Mouse (Mus musculus) right cerebral cortex, postnatal 25 days (tissue): ENCODE data around the gene Cdkn1b.

Experiments
- DNase-seq: peaks from one replicate; pipeline ENCODE4 v3.0.0; 2022

The Cdkn1b gene

DNA sequence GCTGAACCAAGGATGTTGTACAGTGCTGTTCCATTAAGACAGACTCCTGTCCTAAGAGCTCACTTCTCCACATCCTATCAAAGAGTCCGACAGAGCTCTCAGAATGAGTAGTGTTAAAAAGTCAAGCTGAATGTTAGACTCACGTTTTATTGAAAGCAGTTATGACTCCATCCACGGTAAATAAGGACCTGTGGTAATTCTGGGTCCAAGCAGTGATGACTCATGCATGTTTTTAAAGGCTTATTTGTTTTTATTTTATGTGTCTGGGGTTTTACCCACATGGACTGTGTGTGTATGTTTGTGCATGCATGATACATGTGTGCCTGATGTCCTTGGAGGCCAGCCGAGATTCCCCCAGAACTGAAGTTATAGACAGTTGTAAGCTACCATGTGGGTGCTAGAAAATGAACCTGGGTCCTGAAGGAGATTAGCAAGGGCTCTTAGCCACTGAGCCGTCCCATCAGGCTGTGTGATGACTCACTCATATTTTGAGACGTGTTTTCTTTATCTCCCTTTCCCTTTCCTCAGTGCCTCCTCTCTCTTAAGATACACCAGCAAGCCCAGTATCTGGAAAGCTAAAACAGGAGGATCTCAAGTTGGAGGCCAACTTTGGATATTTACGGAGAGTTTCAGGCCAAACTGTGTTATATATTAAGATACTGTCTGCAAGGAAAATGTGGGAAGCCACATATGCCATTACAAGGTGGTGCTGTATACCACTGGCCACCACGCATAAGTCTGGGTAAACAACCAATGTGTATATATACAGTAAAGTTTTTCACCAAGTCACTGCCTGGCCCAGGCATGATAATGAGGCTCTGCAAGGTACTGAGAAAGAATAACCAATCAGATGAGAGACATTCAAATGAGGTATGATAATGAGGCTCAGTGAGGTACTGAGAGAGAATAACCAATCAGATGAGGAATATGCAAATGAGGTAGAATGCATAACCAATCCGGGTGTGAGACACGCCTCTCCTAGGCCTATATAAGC lies 16.0 kb upstream of the Cdkn1b start:
- no peak for DNase-seq

GRCm38 (mm10) chr6:134905811-134906210 lies 14.4 kb upstream of the Cdkn1b start:
- no peak for DNase-seq

GRCm38 (mm10) chr6:134914523-134914922 lies 5.7 kb upstream of the Cdkn1b start:
- no peak for DNase-seq

DNA sequence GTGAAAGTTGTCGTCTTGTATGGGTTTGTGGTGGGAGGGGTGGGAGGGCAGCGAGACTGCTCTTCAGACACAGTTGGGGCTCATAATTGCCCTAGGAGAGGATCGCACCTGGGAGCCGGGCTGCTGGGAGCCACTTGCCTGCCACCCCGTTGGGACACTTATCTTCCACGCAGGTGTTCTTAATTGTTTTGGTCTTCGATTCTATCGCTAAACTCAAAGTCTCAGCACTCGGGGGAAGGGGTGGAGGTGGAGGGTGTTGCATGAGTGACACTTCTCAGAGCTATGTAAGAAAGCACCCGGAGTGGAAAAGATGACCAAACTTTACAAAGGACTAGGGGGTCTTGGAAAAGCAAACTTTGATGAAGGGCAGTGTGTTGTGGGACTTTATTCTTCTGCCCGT lies 3.6 kb upstream of the Cdkn1b start:
- no peak for DNase-seq

DNA sequence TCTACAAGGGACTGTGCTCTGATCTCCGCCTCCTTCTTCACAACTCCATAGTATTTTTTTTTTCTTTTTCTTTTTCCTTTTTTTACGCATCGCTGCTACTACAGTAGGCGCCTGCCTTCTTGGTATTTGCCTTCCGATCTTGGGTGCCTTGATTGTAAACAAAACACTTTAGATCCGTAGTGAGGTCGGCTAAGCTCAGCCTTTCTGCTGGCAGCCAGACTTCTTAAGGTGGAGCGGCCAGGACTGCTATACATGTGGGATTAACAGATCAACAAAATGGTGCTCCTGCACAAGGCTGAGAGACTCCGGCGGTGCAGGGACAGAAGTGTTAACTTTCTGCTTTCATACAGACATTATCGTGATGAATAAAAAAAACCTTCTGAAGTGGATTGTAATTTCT lies 3.1 kb upstream of the Cdkn1b start:
- DNase-seq = peak; percentile 19

DNA sequence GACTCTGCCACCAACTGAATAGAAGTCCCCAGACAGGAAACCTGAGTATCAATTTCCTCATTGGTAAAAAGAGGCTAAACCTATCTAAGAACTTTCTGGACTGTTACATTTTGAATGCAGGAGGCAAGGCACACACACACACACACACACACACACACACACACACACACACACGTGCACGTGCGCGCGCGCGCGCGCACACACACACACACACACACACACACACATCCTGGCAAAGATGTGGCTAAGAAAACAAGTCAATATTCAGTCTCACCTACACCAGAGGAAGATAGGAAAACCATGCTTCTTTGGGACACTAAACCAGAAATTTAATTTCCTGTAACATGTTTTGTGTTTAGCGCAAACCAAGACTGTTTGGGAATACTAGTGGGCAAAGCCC lies 1.4 kb upstream of the Cdkn1b start:
- DNase-seq = no peak

- no peak for DNase-seq
Observed at GRCm38 (mm10) chr6:134919511-134920189, 551 bp upstream of the Cdkn1b start.

GRCm38 (mm10) chr6:134921014-134921694 lies 953 bp downstream of the Cdkn1b start:
- peak; percentile 59 for DNase-seq

GRCm38 (mm10) chr6:134921695-134922510 lies 1.7 kb downstream of the Cdkn1b start:
- DNase-seq = peak; percentile 17

DNA sequence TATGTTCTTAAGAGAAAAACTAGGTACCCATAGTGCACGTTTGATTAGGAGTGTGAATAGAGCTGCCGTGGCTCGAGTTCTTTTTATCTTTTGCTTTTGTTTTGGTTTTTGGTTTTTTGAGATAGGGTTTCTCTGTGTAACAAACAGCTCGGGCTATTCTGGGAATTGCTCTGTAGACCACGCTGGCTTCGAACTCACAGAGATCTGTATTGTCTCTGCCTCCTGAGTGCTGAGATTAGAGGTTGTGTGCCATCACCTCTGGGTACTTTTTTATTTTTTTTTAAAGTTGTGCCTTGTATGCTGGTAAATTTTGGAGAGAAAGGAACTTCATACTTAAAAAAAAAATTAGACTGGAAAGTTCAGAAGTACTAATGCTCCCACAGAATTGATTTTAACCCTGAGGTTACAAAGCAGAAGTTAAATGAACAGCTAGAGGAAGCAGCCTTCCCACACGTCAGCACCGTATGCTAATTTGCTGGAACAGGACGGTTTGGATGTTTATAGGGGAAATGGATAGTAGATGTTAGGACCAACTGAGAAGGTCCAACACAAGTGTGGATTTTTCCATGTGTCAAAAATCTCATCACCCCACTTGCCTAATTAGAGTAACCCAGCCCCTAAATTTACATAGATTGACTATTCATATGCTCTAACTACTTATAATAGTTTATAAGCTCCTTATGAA lies 2.5 kb downstream of the Cdkn1b start:
- no peak for DNase-seq

- DNase-seq = no peak
Observed at GRCm38 (mm10) chr6:134923670-134924069, 3.5 kb downstream of the Cdkn1b start.

GRCm38 (mm10) chr6:134924262-134924661 lies 4.1 kb downstream of the Cdkn1b start:
- no peak for DNase-seq

DNA sequence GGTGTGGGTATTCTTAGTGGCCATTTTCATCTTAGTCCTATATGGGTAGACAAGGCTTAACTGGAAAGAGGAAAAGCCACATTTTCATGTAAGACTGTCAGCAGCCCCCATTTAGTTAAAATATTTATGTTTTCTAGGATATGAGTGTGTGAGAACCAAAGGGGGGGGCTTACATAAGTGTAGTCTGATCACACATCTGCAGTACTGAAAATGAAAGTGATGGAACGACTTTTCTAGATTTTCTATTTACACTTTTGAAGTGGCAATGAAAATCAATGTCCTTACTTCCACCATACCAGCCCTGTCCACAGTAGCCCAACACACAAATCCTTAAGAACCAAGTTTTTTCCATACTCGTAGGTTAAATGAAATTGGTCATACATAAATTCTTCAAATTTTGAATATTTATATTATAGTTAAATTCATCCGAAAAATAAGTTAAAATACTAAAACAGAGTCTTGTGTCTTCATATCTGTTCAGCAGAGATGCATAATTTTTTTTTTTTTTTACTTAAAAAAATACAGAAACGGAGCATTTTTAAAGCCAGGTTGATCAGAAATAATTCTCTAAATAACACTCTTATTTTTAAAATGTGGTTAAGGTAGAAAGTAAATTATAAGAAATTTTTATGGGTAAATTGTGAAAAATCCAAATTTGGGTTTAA lies 5.6 kb downstream of the Cdkn1b start:
- no peak for DNase-seq

DNA sequence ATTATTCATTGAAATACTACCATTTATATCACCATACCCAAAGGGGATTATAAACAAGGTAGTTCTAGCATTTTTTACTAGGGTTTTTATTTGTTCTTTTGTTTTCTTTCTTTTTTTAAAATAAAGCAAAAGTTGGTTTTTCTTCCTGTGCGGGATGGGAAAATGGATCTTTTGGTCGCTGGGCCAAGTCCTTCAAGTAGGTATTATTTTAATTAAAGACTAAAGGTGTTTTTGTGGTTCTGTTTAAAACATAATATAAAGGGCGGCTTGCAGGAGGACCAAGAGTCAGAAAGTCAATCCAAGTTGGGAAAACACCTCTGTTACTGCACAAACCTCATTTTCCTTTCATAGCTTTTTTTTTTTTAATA lies 6.1 kb downstream of the Cdkn1b start:
- no peak for DNase-seq

DNA sequence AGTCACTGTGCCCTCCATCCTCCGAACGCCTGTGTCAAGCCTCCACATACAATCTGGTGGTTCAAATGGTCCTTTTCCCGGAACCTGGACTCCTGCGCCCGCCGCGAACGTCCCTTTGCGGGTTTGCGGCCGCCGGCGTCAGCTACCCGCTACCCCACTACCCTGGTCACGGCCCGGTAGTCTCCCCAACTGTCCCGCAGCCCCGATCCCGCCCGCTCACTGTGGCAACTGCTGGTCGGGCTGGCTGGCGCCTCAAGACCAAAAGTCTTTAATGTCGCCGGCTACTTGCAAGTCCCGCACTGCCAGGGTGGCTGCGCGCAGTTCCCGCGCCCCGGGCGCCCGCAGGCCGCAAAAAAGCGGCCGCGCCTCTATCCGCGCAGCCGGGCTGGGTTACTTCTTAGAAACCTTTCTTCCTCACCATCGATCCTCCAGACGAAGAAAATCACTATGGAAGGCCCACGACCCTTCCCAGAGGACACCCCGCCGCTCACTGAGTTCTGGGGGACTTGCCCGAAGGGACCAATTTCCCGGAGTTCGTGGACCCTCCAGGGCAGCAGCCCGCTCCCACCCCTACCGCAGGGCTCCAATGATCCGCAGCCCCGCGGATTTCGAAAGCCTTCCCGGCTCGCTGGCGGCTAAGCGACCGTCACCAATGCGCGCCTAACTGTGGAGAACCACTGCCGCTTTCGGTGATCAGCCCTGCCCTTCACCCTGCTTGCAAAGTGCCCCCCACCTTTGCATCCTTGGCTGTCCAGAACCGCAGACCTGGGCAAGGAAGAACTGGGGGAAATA lies 6.8 kb downstream of the Cdkn1b start:
- DNase-seq = peak; percentile 63

DNA sequence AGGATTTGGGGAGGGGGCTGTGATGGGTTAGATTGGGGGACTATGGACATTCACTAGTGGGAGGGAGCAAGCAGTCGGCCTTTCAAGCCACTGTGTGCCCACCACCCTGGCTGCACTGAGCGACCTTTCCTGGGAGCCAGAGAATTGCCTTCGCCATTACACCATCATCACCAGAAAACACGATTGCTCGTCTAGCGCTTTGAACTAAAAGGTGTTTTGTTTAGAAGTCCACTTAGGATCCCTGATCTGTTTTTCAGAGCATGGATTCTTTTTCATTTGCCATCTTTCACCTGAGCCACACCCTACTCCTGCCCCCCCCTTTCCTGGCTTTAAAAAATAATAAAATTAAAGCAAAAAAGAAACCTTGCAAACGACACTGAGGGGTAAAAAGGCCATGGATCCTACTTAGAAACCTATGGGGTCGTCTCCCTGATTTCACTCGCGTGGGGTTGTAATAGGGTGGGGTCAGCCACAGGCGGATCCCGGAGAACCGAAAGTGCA lies 7.4 kb downstream of the Cdkn1b start:
- DNase-seq = no peak

DNA sequence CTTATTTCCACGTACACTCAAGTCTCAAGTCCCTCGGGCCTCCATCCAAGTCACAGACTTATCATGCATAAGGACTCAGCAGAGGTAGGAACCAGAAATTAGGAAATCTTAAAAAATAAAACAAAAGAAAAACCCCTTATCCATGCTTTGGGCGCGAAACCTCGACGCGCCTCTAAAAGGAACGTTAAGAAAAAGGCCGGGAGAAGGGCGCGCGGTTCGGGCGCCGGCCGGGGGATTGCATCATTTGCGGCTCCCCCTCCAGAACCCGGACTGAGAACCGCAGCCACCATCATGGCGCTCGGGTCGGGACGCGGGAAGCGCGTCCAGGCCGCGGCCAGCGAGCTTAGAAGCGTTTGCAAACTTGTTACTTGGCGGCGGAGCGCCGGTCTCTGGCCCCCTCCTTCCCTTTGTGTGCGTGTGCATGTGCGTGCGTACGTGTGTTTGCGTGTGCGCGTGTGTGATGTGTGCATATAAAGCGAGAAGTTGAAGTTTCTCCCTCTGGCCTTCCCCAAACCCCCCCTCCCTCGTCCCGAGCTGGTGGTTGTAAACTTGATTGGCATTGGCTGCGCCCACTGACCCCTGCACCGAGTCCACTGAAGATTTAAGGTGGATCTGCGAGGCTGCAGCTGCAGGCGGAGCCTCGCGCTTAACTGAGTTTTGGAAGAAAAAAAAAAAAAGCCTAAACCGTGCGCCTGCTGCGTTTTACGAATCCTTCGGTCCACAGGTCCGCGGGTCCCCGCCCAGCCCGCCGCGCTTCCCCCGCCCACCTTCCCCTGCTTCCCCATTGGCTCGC lies 8.1 kb downstream of the Cdkn1b start:
- peak; percentile 67 for DNase-seq

GRCm38 (mm10) chr6:134928889-134929310 lies 8.7 kb downstream of the Cdkn1b start:
- peak; percentile 8 for DNase-seq

DNA sequence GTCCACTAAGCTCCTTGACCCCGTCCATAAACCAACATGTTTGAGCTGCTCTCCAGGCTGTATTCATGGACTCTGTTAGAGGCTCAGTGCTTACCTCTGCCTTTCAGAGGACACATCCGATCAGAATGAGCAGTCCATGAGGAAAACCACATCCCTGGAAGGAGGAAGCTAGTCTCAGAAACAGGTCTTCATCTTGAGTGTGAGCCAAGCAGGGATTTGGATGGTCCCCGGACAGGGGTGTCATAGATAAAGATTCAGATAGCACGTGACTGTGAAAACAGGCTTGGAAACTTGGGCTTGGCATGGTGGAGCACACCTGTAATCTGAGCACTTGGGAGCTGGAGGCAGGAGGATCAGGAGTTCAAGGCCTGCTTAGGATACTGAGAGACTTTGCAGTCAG lies 9.7 kb downstream of the Cdkn1b start:
- no peak for DNase-seq

GRCm38 (mm10) chr6:134930383-134930782 lies 10.2 kb downstream of the Cdkn1b start:
- DNase-seq = no peak
